Comparison of ENCODE assay signal across 23 mouse cellular contexts in genomic region chr5:22335408-22335807, GRCm38 (mm10). TPM values are rescaled to one million over a fixed set of nuclear protein-coding genes. Genes with fewer than 3 reads are reported as not detected.
DNase-seq lines count a peak whose midpoint lies in the region; ATAC-seq and TF ChIP-seq lines count a peak whose summit lies in the region.
"Had no signal": no experiment of that assay in that cellular context is flagged by ENCODE, and none has a peak within 500 bp of the region (broad histone marks: within the 10 kb centered on the region; RNA-seq: fewer than 3 reads in every experiment).

No protein-coding gene starts in this region.

- no peak for TF ChIP-seq POLR2A in kidney, adult 2 months (IDR thresholded peaks at IDR 0.05; ENCODE audit: low read depth, low read length)

- TF ChIP-seq CTCF in kidney, adult 2 months (conservative IDR thresholded peaks at IDR 0.05; ENCODE audit: insufficient read depth, insufficient read length, low read depth, low read length), result no peak

- no peaks in the 10 kb centered on the region for H3K4me1 ChIP-seq in kidney, embryonic 14.5 days (ENCODE audit: control insufficient read depth, insufficient read depth, low read length)
- no peaks in the 10 kb centered on the region; the same call in 1 of the 2 replicates for H3K4me1 ChIP-seq in kidney, embryonic 16.5 days (ENCODE audit: insufficient read depth, low read length)
- no peaks in the 10 kb centered on the region for H3K4me1 ChIP-seq in kidney, adult 2 months (ENCODE audit: control insufficient read depth, insufficient read depth, low read length)
- H3K4me1 ChIP-seq: embryonic facial prominence, embryonic 13.5 days; embryonic facial prominence, embryonic 15.5 days; forebrain, embryonic 10.5 days; forebrain, embryonic 12.5 days had no signal

- WGBS in kidney, embryonic 14.5 days, result 30% methylated on average over 3 of the region's 3 CpGs
- 31% methylated on average over 3 of the region's 3 CpGs for WGBS in kidney, embryonic 16.5 days
- 23% methylated on average over 3 of the region's 3 CpGs for WGBS in kidney, adult 2 months

- no peak overlapping the region for H3K4me2 ChIP-seq in kidney, embryonic 14.5 days (replicated peaks; ENCODE audit: low read depth, low read length)
- H3K4me2 ChIP-seq in kidney, embryonic 16.5 days (replicated peaks; ENCODE audit: low read depth, low read length), result no peak overlapping the region
- H3K4me2 ChIP-seq: embryonic facial prominence, embryonic 13.5 days; embryonic facial prominence, embryonic 15.5 days; forebrain, embryonic 12.5 days had no signal

- peaks cover 2% of the 10 kb centered on the region; the same call in 1 of the 2 replicates for H3K27me3 ChIP-seq in kidney, embryonic 14.5 days (ENCODE audit: control insufficient read depth, insufficient read depth, low read length)
- H3K27me3 ChIP-seq in kidney, embryonic 16.5 days (ENCODE audit: insufficient read depth, low read length), result peaks cover 5% of the 10 kb centered on the region; the same call in 1 of the 2 replicates
- H3K27me3 ChIP-seq in kidney, adult 2 months (replicated peaks; ENCODE audit: control insufficient read depth, insufficient read depth, low read length), result no peaks in the 10 kb centered on the region
- H3K27me3 ChIP-seq: forebrain, embryonic 12.5 days had no signal

- DNase-seq in kidney, postnatal 10 days, result no peak
- no peak for DNase-seq in kidney, adult 2 months
- DNase-seq in kidney, postnatal 4 days, result peak; percentile 17 to 21
- no peak for DNase-seq in kidney, adult 18-20 months
- DNase-seq: adrenal gland, adult 2 months; adrenal gland, postnatal 10 days; adrenal gland, postnatal 25 days; cerebellum, adult 11 months; cerebellum, adult 18-20 months; cerebellum, adult 8-10 months; cerebellum, adult 9-11 months; cerebellum, postnatal 14 days; cerebellum, postnatal 36 days; embryo, embryonic 11 days had no signal

- ATAC-seq in kidney, embryonic 14.5 days (ENCODE audit: low FRiP score, low TSS enrichment), result peak; percentile 28; the same call in 1 of the 2 replicates
- peak; percentile 54; the same call in 1 of the 2 replicates for ATAC-seq in kidney, embryonic 16.5 days (ENCODE audit: low FRiP score, low TSS enrichment)
- ATAC-seq: forebrain, embryonic 14.5 days had no signal

- no peak overlapping the region for H3K4me3 ChIP-seq in kidney, embryonic 14.5 days (ENCODE audit: low read length)
- no peak overlapping the region for H3K4me3 ChIP-seq in kidney, embryonic 16.5 days (ENCODE audit: low read length)
- no peak overlapping the region for H3K4me3 ChIP-seq in kidney, adult 2 months (ENCODE audit: insufficient read depth, low read depth, low read length)
- H3K4me3 ChIP-seq: embryonic facial prominence, embryonic 13.5 days; embryonic facial prominence, embryonic 15.5 days; erythroblast, embryonic 14.5 days; forebrain, embryonic 10.5 days; forebrain, embryonic 12.5 days had no signal

- H3K36me3 ChIP-seq in kidney, embryonic 14.5 days (ENCODE audit: control insufficient read depth, insufficient read depth, low read length), result no peaks in the 10 kb centered on the region
- H3K36me3 ChIP-seq in kidney, embryonic 16.5 days (ENCODE audit: insufficient read depth, low read length), result 0 out of 2 replicates have a peak, but pooled peaks cover 4% of the 10 kb centered on the region
- no peaks in the 10 kb centered on the region for H3K36me3 ChIP-seq in kidney, adult 2 months (ENCODE audit: control insufficient read depth, insufficient read depth, low read length)
- H3K36me3 ChIP-seq: embryonic facial prominence, embryonic 13.5 days; embryonic facial prominence, embryonic 15.5 days; forebrain, embryonic 10.5 days; forebrain, embryonic 12.5 days had no signal

- H3K9ac ChIP-seq in kidney, embryonic 14.5 days (ENCODE audit: low read depth, low read length), result no peak overlapping the region
- H3K9ac ChIP-seq in kidney, embryonic 16.5 days (replicated peaks; ENCODE audit: low read length), result no peak overlapping the region
- H3K9ac ChIP-seq: embryonic facial prominence, embryonic 13.5 days; embryonic facial prominence, embryonic 15.5 days; forebrain, embryonic 12.5 days had no signal

- H3K27ac ChIP-seq in kidney, embryonic 14.5 days (ENCODE audit: low read depth, low read length), result no peak overlapping the region
- no peak overlapping the region for H3K27ac ChIP-seq in kidney, embryonic 16.5 days (ENCODE audit: low read length)
- no peak overlapping the region for H3K27ac ChIP-seq in kidney, adult 2 months (ENCODE audit: insufficient read depth, low read depth, low read length)
- H3K27ac ChIP-seq: embryonic facial prominence, embryonic 13.5 days; embryonic facial prominence, embryonic 15.5 days; forebrain, embryonic 10.5 days; forebrain, embryonic 12.5 days had no signal

- H3K9me3 ChIP-seq in kidney, embryonic 14.5 days (ENCODE audit: control insufficient read depth, low read length), result no peaks in the 10 kb centered on the region
- H3K9me3 ChIP-seq in kidney, embryonic 16.5 days (ENCODE audit: low read length), result peaks cover 7% of the 10 kb centered on the region

RNA-seq across cellular contexts. Expression of gene Reln, which starts 9.1 kb away (rescaled TPM):
- polyA plus RNA-seq in kidney, embryonic 14.5 days (2014; fragmentation: Nextera tagmentation; extraction: Ambion mirVana), result 14.1 and 16.7 TPM in 2 replicates
- polyA plus RNA-seq in kidney, embryonic 16.5 days (2015; fragmentation: Nextera tagmentation; extraction: Ambion mirVana), result 14.1 and 15.9 TPM in 2 replicates
- 3.4 and 4.9 TPM in 2 replicates for polyA plus RNA-seq in kidney, adult 2 months (2012; rRNA removed)
- polyA plus RNA-seq: C2C12 had no signal

Comparison
In these comparisons a context has a peak if more than half of its experiments do, and no peak if none do; other contexts are left out.
1. DNase-seq: peak in kidney, postnatal 4 days (2 of 2); none in kidney, postnatal 10 days (single experiment), kidney, adult 2 months (single experiment) and kidney, adult 18-20 months (single experiment).